Mouse (Mus musculus) E14TG2a.4 (cell line): ENCODE data around the gene Sept12.

Source experiments
- CTCF ChIP-seq: conservative IDR thresholded peaks from 2 replicates; pipeline ENCODE4 v1.5.1; 2014; ENCODE audit warnings: low read length
- NANOG ChIP-seq: IDR thresholded peaks from 2 replicates; pipeline ENCODE4 v1.6.1; 2014; ENCODE audit warnings: borderline replicate concordance, low read length, mixed read lengths
- POU5F1 ChIP-seq: IDR thresholded peaks from 2 replicates; pipeline ENCODE4 v1.6.1; 2014; ENCODE audit warnings: low read length, borderline replicate concordance

- TF ChIP-seq CTCF (no peak), NANOG (no peak), POU5F1 (no peak)
Observed at GRCm38 (mm10) chr16:5036649-5037234, 39.1 kb upstream of the Sept12 start.
